Mouse (Mus musculus) heart, adult 2 months (tissue): ENCODE measurements around the gene Alg10b.
A peak's percentile ranks its signal among the peaks of the same experiment; 100 is the strongest.

Source experiments
- CTCF ChIP-seq: fragments of 200-600 bp; IDR thresholded peaks from 2 replicates; pipeline ENCODE4 v1.8.1; 2022; ENCODE audit warnings: antibody characterized with exemption, mild to moderate bottlenecking, moderate library complexity
- EP300 ChIP-seq: fragments of 200-500 bp; IDR thresholded peaks from 2 replicates; pipeline ENCODE4 v1.6.1; 2011; ENCODE audit warnings: low read depth, low read length, control low read depth; ENCODE audit not compliant: insufficient read depth
- POLR2A ChIP-seq: fragments of 200-500 bp; IDR thresholded peaks from 2 replicates; pipeline ENCODE4 v1.6.1; 2011; ENCODE audit warnings: mild to moderate bottlenecking, low read depth, low read length, control low read depth; ENCODE audit not compliant: insufficient read depth

GRCm38 (mm10) chr15:90214913-90215312 lies 9.2 kb upstream of the Alg10b start:
- TF ChIP-seq CTCF (peak; percentile 94), POLR2A (no peak), EP300 (no peak)
